Mouse (Mus musculus) adrenal gland, postnatal 10 days (tissue): ENCODE data around the gene Egln2. TPM values are rescaled to one million over a fixed set of nuclear protein-coding genes. Genes with fewer than 3 reads are reported as not detected.
A peak's percentile ranks its signal among the peaks of the same experiment; 100 is the strongest.

Experiments
- DNase-seq: peaks from one replicate; pipeline ENCODE4 v3.0.0; 2021; ENCODE audit warnings: mixed read lengths
- long read RNA-seq, 2 experiments: library from polyadenylated mRNA; stranded (forward); transcript quantifications; one replicate each; pipeline ENCODE4 v2.0.0; 2021
- total RNA-seq, 2 experiments: library from RNA; stranded (reverse); gene quantifications; 2 replicates each; pipeline ENCODE4 v1.2.3; 2021

Egln2 gene
- total RNA-seq = 10 to 100 TPM; 88.9 to 90.2 TPM
- long read RNA-seq, experiment 1, transcript Egln2-202 (6 exons, 1,756 nt) = minor isoform, 22 of 412 reads
- long read RNA-seq, experiment 1, transcript Egln2-201 (6 exons, 2,107 nt) = major isoform, 295 of 412 reads
- long read RNA-seq, experiment 1, partial matches to known transcripts = 48 of 412 reads
- long read RNA-seq, experiment 1, other reads (novel, unspliced or antisense) = 47 of 412 reads
- long read RNA-seq, experiment 2, transcript Egln2-202 (6 exons, 1,756 nt) = minor isoform, 10 of 130 reads
- long read RNA-seq, experiment 2, transcript Egln2-201 (6 exons, 2,107 nt) = major isoform, 100 of 130 reads
- long read RNA-seq, experiment 2, partial matches to known transcripts = 12 of 130 reads
- long read RNA-seq, experiment 2, other reads (novel, unspliced or antisense) = 8 of 130 reads

GRCm38 (mm10) chr7:27166614-27167474 is at the start of gene Egln2:
Egln2 (minus strand) TSS chr7:27166802.
- DNase-seq = peak; percentile 97

- no peak for DNase-seq
Observed at GRCm38 (mm10) chr7:27212626-27213025, 46.0 kb upstream of the Egln2 start.

- DNase-seq = no peak
Observed at GRCm38 (mm10) chr7:27203730-27204449, 37.3 kb upstream of the Egln2 start.

GRCm38 (mm10) chr7:27198779-27199178 is 32.2 kb upstream of the Egln2 start:
- no peak for DNase-seq

GRCm38 (mm10) chr7:27198355-27198754 is 31.8 kb upstream of the Egln2 start:
- DNase-seq = no peak

- DNase-seq = peak; percentile 38
Observed at GRCm38 (mm10) chr7:27197634-27198033, 31.0 kb upstream of the Egln2 start.

GRCm38 (mm10) chr7:27197136-27197535 is 30.5 kb upstream of the Egln2 start:
- DNase-seq = no peak

GRCm38 (mm10) chr7:27195681-27196611 is 29.3 kb upstream of the Egln2 start, which contains the start of the genes BC024978 and Snrpa:
BC024978 (plus strand) TSS chr7:27195781.
Snrpa (minus strand) TSS chr7:27196271.
- peak; percentile 95 for DNase-seq

- DNase-seq = no peak
Observed at GRCm38 (mm10) chr7:27193731-27194130, 27.1 kb upstream of the Egln2 start.

- no peak for DNase-seq
Observed at GRCm38 (mm10) chr7:27192434-27192833, 25.8 kb upstream of the Egln2 start.

GRCm38 (mm10) chr7:27189271-27189931 is 22.8 kb upstream of the Egln2 start:
- no peak for DNase-seq

GRCm38 (mm10) chr7:27185986-27186385 is 19.4 kb upstream of the Egln2 start:
- no peak for DNase-seq

- DNase-seq = peak; percentile 54
Observed at GRCm38 (mm10) chr7:27184964-27185363, 18.4 kb upstream of the Egln2 start.

GRCm38 (mm10) chr7:27182498-27182897 is 15.9 kb upstream of the Egln2 start:
- DNase-seq = no peak

- DNase-seq = no peak
Observed at GRCm38 (mm10) chr7:27180837-27181695, 14.5 kb upstream of the Egln2 start, which contains the start of the genes Gm21983 and Mia. Gm21983 (minus strand) TSS chr7:27181086. Mia (minus strand) TSS chr7:27181157.

- DNase-seq = peak; percentile 76
Observed at GRCm38 (mm10) chr7:27180036-27180435, 13.4 kb upstream of the Egln2 start.

GRCm38 (mm10) chr7:27179217-27179918 is 12.8 kb upstream of the Egln2 start:
- DNase-seq = no peak

GRCm38 (mm10) chr7:27178324-27179216 is 12.0 kb upstream of the Egln2 start, which contains the start of gene Rab4b:
Rab4b (minus strand) TSS chr7:27178896.
- peak; percentile 98 for DNase-seq
